Mouse (Mus musculus): ENCODE measurements at regions not wholly inside any gene's neighbourhood (a gene's known extent, or its start where the extent isn't known, plus 50 kb on each side); places are given as distances from the start of the nearest gene placed in this dataset.
A peak's percentile ranks its signal among the peaks of the same experiment; 100 is the strongest.

DNA sequence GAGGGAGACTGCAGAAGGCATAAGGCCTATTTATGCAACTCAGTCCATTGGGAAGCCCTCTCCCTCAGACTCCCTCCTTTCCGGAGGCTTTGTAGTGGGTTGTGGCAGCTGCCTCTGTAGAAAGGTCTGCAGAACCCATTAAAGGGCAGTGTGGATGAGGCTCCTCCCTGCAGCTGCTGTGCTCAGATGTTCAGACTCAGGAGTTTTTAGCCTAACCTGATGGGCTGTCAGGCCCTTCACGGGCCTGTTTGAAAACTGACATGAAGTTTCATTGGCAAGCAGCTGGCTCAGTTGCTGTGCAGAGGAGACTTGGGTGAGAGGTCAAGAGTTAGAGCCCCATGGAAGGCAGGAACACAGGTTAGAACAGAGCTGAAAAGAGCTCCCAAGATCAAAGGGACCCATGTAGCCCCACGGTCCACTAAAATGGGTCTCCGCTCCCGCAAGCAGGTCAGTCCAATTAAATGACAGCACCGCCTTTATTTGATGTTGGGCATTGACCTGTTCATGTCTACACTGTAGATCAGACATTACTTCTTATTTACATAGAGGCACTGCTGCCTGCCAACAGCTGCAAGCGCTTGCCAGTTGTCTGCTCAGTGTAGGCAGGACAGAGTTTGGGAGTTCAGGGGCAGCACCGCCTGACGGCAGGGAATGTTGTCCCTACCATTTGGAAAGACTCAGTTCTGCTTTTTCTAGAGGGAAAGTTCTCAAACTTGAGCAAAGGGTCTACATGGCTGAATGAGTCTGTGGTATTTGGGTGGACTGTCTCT, 53.8 kb upstream of the Usp46 start:
- DNase-seq = no peak

GRCm38 (mm10) chr5:74126015-74126896, 58.0 kb upstream of the Usp46 start:
- peak; percentile 59 for DNase-seq

DNA sequence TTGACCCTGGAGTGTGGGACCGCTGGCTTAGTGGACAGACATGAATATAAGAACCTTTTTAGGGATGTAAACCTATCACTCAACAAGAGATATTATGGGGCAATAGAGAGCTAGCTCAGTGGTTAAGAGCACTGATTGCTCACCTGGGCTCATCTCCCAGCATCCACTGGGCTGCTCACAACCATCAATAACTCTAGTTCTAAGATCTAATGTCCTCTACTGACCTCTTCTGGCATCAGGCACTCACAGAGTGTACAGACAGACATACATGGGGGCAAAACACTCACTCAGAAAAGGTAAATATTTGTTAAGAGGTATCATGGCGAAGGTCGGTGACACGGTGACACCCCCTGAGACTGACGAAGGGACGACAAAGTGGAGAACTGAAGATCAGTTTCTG, 59.3 kb upstream of the Usp46 start:
- no peak for DNase-seq

GRCm38 (mm10) chr5:74129636-74130035, 61.4 kb upstream of the Usp46 start:
- no peak for DNase-seq

GRCm38 (mm10) chr5:74132671-74133070, 62.4 kb upstream of the Rasl11b start:
- DNase-seq = no peak

GRCm38 (mm10) chr5:74136377-74136776, 58.7 kb upstream of the Rasl11b start:
- DNase-seq = no peak

- no peak for DNase-seq
These were observed 58.1 kb upstream of the Rasl11b start for GRCm38 (mm10) chr5:74136868-74137439.

DNA sequence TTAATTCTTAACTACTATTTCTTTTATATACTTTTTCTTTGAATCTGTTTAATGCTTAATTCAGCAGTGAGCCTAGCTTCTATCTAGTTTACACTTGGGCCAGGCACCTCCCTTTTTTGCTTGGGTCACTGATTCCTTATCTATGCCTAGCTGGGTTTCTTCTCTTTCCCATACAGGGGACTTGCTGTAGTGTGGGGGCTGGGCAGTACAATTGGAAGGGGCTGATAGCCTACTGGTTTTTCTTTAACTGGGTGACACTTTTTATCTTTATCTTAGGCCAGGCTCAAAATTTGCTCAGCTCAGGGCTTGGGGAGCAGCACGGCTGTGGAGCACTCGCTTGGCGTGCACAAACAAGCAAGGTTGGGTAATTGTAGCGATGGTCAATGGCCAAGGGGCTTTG, 51.1 kb upstream of the Rasl11b start:
- DNase-seq = no peak

- DNase-seq = no peak
These were observed 50.3 kb upstream of the Rasl11b start for GRCm38 (mm10) chr5:74144765-74145164.
